In the genomic region with DNA sequence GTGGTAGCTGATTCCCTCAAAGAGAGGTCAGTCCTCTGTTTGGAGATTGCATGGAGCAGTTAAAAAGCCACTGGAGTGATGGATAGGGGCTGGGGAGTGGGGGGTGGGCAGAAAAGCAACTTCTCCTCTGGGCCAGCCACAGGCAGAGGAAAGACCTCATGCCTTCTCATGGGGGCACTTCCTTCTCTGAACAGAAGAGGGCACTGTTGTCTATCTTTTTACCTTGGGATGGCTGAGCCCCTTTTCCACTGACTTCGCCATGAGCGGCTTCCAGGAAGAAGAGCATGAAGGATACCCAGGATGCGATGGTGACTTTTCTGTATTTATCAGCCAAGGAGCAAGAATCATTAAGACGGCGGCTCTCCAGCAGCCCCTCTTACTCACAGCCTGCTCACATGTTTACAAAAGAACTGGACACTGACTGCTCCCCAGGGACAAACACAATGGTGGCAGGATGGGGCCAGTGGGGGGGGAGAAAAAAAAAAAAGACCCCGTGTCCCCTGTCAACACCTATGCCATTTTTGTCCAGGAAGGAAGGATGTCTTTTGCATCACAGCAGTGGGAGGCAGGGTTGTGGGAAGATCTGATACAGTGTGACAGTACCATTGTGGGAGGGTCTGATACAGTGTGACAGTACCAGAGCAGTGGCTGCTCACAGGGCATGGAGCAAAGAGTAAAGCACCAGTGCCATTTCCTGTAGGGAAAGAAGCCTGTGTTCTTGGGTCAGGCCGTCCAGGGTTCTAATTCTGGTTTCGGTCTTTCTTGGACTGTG, we compare ENCODE assay signal across 8 mouse cellular contexts. TPM values are rescaled to one million over a fixed set of nuclear protein-coding genes. Genes with fewer than 3 reads are reported as not detected.
A peak's percentile ranks its signal among the peaks of the same experiment; 100 is the strongest.
DNase-seq lines count a peak whose midpoint lies in the region; ATAC-seq and TF ChIP-seq lines count a peak whose summit lies in the region.

No protein-coding gene starts in this region.

- ATAC-seq in erythroblast, adult 5-6 weeks (replicated peaks; ENCODE audit: low FRiP score, poor library complexity, severe bottlenecking), result peak; percentile 75
- ATAC-seq in heart, embryonic 15.5 days (replicated peaks; ENCODE audit: insufficient number of reproducible peaks, insufficient read depth, low FRiP score, low read depth), result 0 out of 2 replicates have a peak, but pooled peaks have one; percentile 23
- no peak; the same call in 1 of the 2 replicates for ATAC-seq in liver, embryonic 15.5 days (ENCODE audit: insufficient read depth)
- peak; percentile 58; the same call in 1 of the 2 replicates for ATAC-seq in neural tube, embryonic 11.5 days (ENCODE audit: insufficient read depth, low FRiP score, low TSS enrichment)
- peak; percentile 28; the same call in 1 of the 2 replicates for ATAC-seq in stomach, postnatal 0 days (ENCODE audit: low FRiP score, low TSS enrichment)

- peak overlapping the region; percentile 63 for H3K4me2 ChIP-seq in CH12.LX (ENCODE audit: insufficient read depth, low read depth, poor library complexity, severe bottlenecking)
- peak overlapping the region; percentile 63 for H3K4me2 ChIP-seq in heart, embryonic 15.5 days
- peak overlapping the region; percentile 56 for H3K4me2 ChIP-seq in liver, embryonic 15.5 days
- peak overlapping the region; percentile 37 for H3K4me2 ChIP-seq in neural tube, embryonic 11.5 days (ENCODE audit: low read depth)
- peak overlapping the region; percentile 44 for H3K4me2 ChIP-seq in stomach, postnatal 0 days (replicated peaks; ENCODE audit: low read depth)

- peak; percentile 91 for DNase-seq in CH12.LX (ENCODE audit: extremely low read depth)
- peak; percentile 64 for DNase-seq in brain, embryonic 18.5 days (ENCODE audit: low read depth, low spot score)
- peak; percentile 85 for DNase-seq in kidney, postnatal 14 days
- peak; percentile 75 for DNase-seq in neural tube, embryonic 11.5 days (ENCODE audit: low spot score)
- DNase-seq in stomach, postnatal 0 days (ENCODE audit: low spot score), result peak; percentile 68

- no peaks in the 10 kb centered on the region for H3K27me3 ChIP-seq in CH12.LX (replicated peaks)
- H3K27me3 ChIP-seq in heart, embryonic 15.5 days, result no peaks in the 10 kb centered on the region
- H3K27me3 ChIP-seq in liver, embryonic 15.5 days, result peaks cover 16% of the 10 kb centered on the region
- no peaks in the 10 kb centered on the region for H3K27me3 ChIP-seq in neural tube, embryonic 11.5 days (ENCODE audit: control insufficient read depth, insufficient read depth, low read length)
- no peaks in the 10 kb centered on the region for H3K27me3 ChIP-seq in stomach, postnatal 0 days (ENCODE audit: control insufficient read depth, insufficient read depth, low read length)

- no peak for TF ChIP-seq POLR2A in CH12.LX (IDR thresholded peaks at IDR 0.05; ENCODE audit: low read depth, low read length)

- H3K27ac ChIP-seq in CH12.LX (ENCODE audit: insufficient read depth, low read depth), result peak overlapping the region; percentile 92
- H3K27ac ChIP-seq in heart, embryonic 15.5 days, result no peak overlapping the region
- H3K27ac ChIP-seq in liver, embryonic 15.5 days (replicated peaks), result no peak overlapping the region
- H3K27ac ChIP-seq in neural tube, embryonic 11.5 days (ENCODE audit: low read depth, low read length), result no peak overlapping the region
- no peak overlapping the region for H3K27ac ChIP-seq in stomach, postnatal 0 days (replicated peaks)

- H3K9ac ChIP-seq in CH12.LX (ENCODE audit: insufficient read depth, low read depth), result peak overlapping the region; percentile 13; the same call in 1 of the 2 replicates
- H3K9ac ChIP-seq in heart, embryonic 15.5 days, result peak overlapping the region; percentile 35; the same call in 1 of the 2 replicates
- no peak overlapping the region for H3K9ac ChIP-seq in liver, embryonic 15.5 days
- H3K9ac ChIP-seq in neural tube, embryonic 11.5 days (ENCODE audit: low read length), result peak overlapping the region; percentile 27; the same call in 1 of the 2 replicates
- no peak overlapping the region for H3K9ac ChIP-seq in stomach, postnatal 0 days (ENCODE audit: low read length)

- H3K36me3 ChIP-seq in CH12.LX (replicated peaks in 1 of 2; ENCODE audit: control insufficient read depth in 1 of 2, insufficient read depth in 1 of 2, low read length in 1 of 2), result no peaks in the 10 kb centered on the region
- no peaks in the 10 kb centered on the region for H3K36me3 ChIP-seq in heart, embryonic 15.5 days
- H3K36me3 ChIP-seq in liver, embryonic 15.5 days (replicated peaks), result no peaks in the 10 kb centered on the region
- H3K36me3 ChIP-seq in neural tube, embryonic 11.5 days (ENCODE audit: control insufficient read depth, insufficient read depth, low read length), result no peaks in the 10 kb centered on the region
- H3K36me3 ChIP-seq in stomach, postnatal 0 days (ENCODE audit: control insufficient read depth, insufficient read depth, low read length), result no peaks in the 10 kb centered on the region

- dilution Hi-C loops in CH12.LX (cut with MboI; ENCODE audit: extremely low pct_ligation_motif_present, extremely low pct_unique_long_range_greater_than_20kb, low sequenced_read_pairs), result no loop called here

- peaks cover 29 to 64% of the 10 kb centered on the region in 2 experiments for H3K4me1 ChIP-seq in CH12.LX (ENCODE audit: control insufficient read depth in 1 of 2, insufficient read depth in 2 of 2)
- peaks cover 14% of the 10 kb centered on the region for H3K4me1 ChIP-seq in heart, embryonic 15.5 days (replicated peaks)
- peaks cover 24% of the 10 kb centered on the region for H3K4me1 ChIP-seq in liver, embryonic 15.5 days (replicated peaks)
- peaks cover 4% of the 10 kb centered on the region for H3K4me1 ChIP-seq in neural tube, embryonic 11.5 days (ENCODE audit: control insufficient read depth, insufficient read depth, low read length)
- H3K4me1 ChIP-seq in stomach, postnatal 0 days (replicated peaks; ENCODE audit: control insufficient read depth, insufficient read depth), result no peaks in the 10 kb centered on the region

- no peaks in the 10 kb centered on the region for H3K9me3 ChIP-seq in CH12.LX (replicated peaks; ENCODE audit: low read length)
- H3K9me3 ChIP-seq in heart, embryonic 15.5 days (replicated peaks), result no peaks in the 10 kb centered on the region
- no peaks in the 10 kb centered on the region for H3K9me3 ChIP-seq in liver, embryonic 15.5 days (replicated peaks)
- H3K9me3 ChIP-seq in neural tube, embryonic 11.5 days (ENCODE audit: control insufficient read depth, low read length), result no peaks in the 10 kb centered on the region
- H3K9me3 ChIP-seq in stomach, postnatal 0 days (ENCODE audit: control insufficient read depth, low read length), result no peaks in the 10 kb centered on the region

- in situ Hi-C loops in CH12.LX (cut with MboI; ENCODE audit: low pct_ligation_motif_present, low pct_unique_long_range_greater_than_20kb, low sequenced_read_pairs), result loop anchor here (5.0 kb wide), 2 partner anchors 52 to 127 kb away; a partner anchor contains a TSS

- 9% methylated on average over 8 of the region's 8 CpGs for WGBS in heart, embryonic 15.5 days
- 7% methylated on average over 8 of the region's 8 CpGs for WGBS in liver, embryonic 15.5 days (ENCODE audit: insufficient replicate concordance)
- 13% methylated on average over 8 of the region's 8 CpGs for WGBS in neural tube, embryonic 11.5 days
- WGBS in stomach, postnatal 0 days, result 10% methylated on average over 8 of the region's 8 CpGs

- peak overlapping the region in 2 of 3 experiments; percentile 35 to 37 for H3K4me3 ChIP-seq in CH12.LX (replicated peaks in 1 of 3; ENCODE audit: low read depth in 2 of 3, low read length in 2 of 3, poor library complexity in 1 of 3)
- peak overlapping the region; percentile 32 for H3K4me3 ChIP-seq in heart, embryonic 15.5 days
- H3K4me3 ChIP-seq in liver, embryonic 15.5 days (replicated peaks), result peak overlapping the region; percentile 14
- H3K4me3 ChIP-seq in neural tube, embryonic 11.5 days (ENCODE audit: low read depth, low read length), result no peak overlapping the region
- peak overlapping the region; percentile 14; the same call in 1 of the 2 replicates for H3K4me3 ChIP-seq in stomach, postnatal 0 days (ENCODE audit: low read depth, low read length)

- TF ChIP-seq RAD21 in CH12.LX (IDR thresholded peaks at IDR 0.05; ENCODE audit: low read depth, low read length), result peak; percentile 97

- TF ChIP-seq EP300 in CH12.LX (IDR thresholded peaks at IDR 0.05; ENCODE audit: low read length), result no peak
- TF ChIP-seq EP300 in stomach, postnatal 0 days (optimal IDR thresholded peaks at IDR 0.05), result no peak

- TF ChIP-seq CTCF in CH12.LX (conservative IDR thresholded peaks at IDR 0.05 in 1 of 2, IDR thresholded peaks at IDR 0.05 in 1 of 2; ENCODE audit: low read depth in 2 of 2, low read length in 2 of 2), result peak; percentile 94 to 95
- TF ChIP-seq CTCF in stomach, postnatal 0 days (IDR thresholded peaks at IDR 0.05; ENCODE audit: low read depth), result peak; percentile 88

- peaks cover 4% of the 10 kb centered on the region for H3K79me2 ChIP-seq in CH12.LX (replicated peaks; ENCODE audit: control insufficient read depth, extremely low read depth, insufficient read depth, poor library complexity, severe bottlenecking)

RNA-seq across cellular contexts. Expression of a gene that starts 4.1 kb away (rescaled TPM):
- total RNA-seq in CH12.LX (2012; rRNA removed) (80.2 and 91.6 TPM in 2 replicates), CH12.LX (2014; rRNA removed) (75.9 and 87.8 TPM in 2 replicates)
- polyA plus RNA-seq in CH12.LX (2012; ENCODE audit: insufficient read length, low read depth), result 77.7 and 81.2 TPM in 2 replicates
- 1.5 and 1.9 TPM in 2 replicates for total RNA-seq in erythroblast, adult 5-6 weeks (2015; ENCODE audit: low replicate concordance)
- 4.3 and 4.5 TPM in 2 replicates for total RNA-seq in erythroblast, adult 5-6 weeks (2017; ENCODE audit: low replicate concordance)
- 17.4 and 27.6 TPM in 2 replicates for polyA plus RNA-seq in heart, embryonic 15.5 days (2015; fragmentation: Nextera tagmentation; extraction: Ambion mirVana)
- polyA plus RNA-seq in liver, embryonic 15.5 days (2015; fragmentation: Nextera tagmentation; extraction: Ambion mirVana), result 14.2 and 15.1 TPM in 2 replicates
- 26.1 and 28.0 TPM in 2 replicates for polyA plus RNA-seq in neural tube, embryonic 11.5 days (2014; fragmentation: Nextera tagmentation; extraction: Ambion mirVana)
- polyA plus RNA-seq in stomach, postnatal 0 days (2015; fragmentation: Nextera tagmentation; extraction: Ambion mirVana), result 23.5 and 25.7 TPM in 2 replicates

RNA-seq across cellular contexts. Expression of a gene that starts 25.2 kb away (rescaled TPM):
- total RNA-seq in CH12.LX (2012; rRNA removed), result 1.3 and 1.8 TPM in 2 replicates
- total RNA-seq in CH12.LX (2014; rRNA removed), result 0.51 and 0.70 TPM in 2 replicates
- polyA plus RNA-seq in CH12.LX (2012; ENCODE audit: insufficient read length, low read depth), result 6.4 and 12.8 TPM in 2 replicates
- total RNA-seq in erythroblast, adult 5-6 weeks (2015; ENCODE audit: low replicate concordance), result not detected in 2 replicates
- not detected in 2 replicates for total RNA-seq in erythroblast, adult 5-6 weeks (2017; ENCODE audit: low replicate concordance)
- polyA plus RNA-seq in heart, embryonic 15.5 days (2015; fragmentation: Nextera tagmentation; extraction: Ambion mirVana), result 0.66 TPM in 2 replicates
- 0.07 and 0.14 TPM in 2 replicates for polyA plus RNA-seq in liver, embryonic 15.5 days (2015; fragmentation: Nextera tagmentation; extraction: Ambion mirVana)
- 1.0 and 1.4 TPM in 2 replicates for polyA plus RNA-seq in neural tube, embryonic 11.5 days (2014; fragmentation: Nextera tagmentation; extraction: Ambion mirVana)
- 0.17 and 0.33 TPM in 2 replicates for polyA plus RNA-seq in stomach, postnatal 0 days (2015; fragmentation: Nextera tagmentation; extraction: Ambion mirVana)

RNA-seq across cellular contexts. Expression of a gene that starts 42.8 kb away (rescaled TPM):
- total RNA-seq in CH12.LX (2012; rRNA removed) (246 and 263 TPM in 2 replicates), CH12.LX (2014; rRNA removed) (245 and 277 TPM in 2 replicates)
- 196 and 213 TPM in 2 replicates for polyA plus RNA-seq in CH12.LX (2012; ENCODE audit: insufficient read length, low read depth)
- 29.0 and 34.4 TPM in 2 replicates for total RNA-seq in erythroblast, adult 5-6 weeks (2015; ENCODE audit: low replicate concordance)
- 16.2 and 28.4 TPM in 2 replicates for total RNA-seq in erythroblast, adult 5-6 weeks (2017; ENCODE audit: low replicate concordance)
- 49.5 and 76.6 TPM in 2 replicates for polyA plus RNA-seq in heart, embryonic 15.5 days (2015; fragmentation: Nextera tagmentation; extraction: Ambion mirVana)
- polyA plus RNA-seq in liver, embryonic 15.5 days (2015; fragmentation: Nextera tagmentation; extraction: Ambion mirVana), result 103 and 111 TPM in 2 replicates
- 330 and 394 TPM in 2 replicates for polyA plus RNA-seq in neural tube, embryonic 11.5 days (2014; fragmentation: Nextera tagmentation; extraction: Ambion mirVana)
- 70.3 and 70.6 TPM in 2 replicates for polyA plus RNA-seq in stomach, postnatal 0 days (2015; fragmentation: Nextera tagmentation; extraction: Ambion mirVana)

RNA-seq across cellular contexts. Expression of a gene that starts 48.4 kb away (rescaled TPM):
- total RNA-seq in CH12.LX (2012; rRNA removed) (59.9 and 70.0 TPM in 2 replicates), CH12.LX (2014; rRNA removed) (46.6 and 53.8 TPM in 2 replicates)
- 57.9 and 60.0 TPM in 2 replicates for polyA plus RNA-seq in CH12.LX (2012; ENCODE audit: insufficient read length, low read depth)
- 10.2 and 18.2 TPM in 2 replicates for total RNA-seq in erythroblast, adult 5-6 weeks (2015; ENCODE audit: low replicate concordance)
- total RNA-seq in erythroblast, adult 5-6 weeks (2017; ENCODE audit: low replicate concordance), result 7.3 and 11.2 TPM in 2 replicates
- 59.8 and 70.3 TPM in 2 replicates for polyA plus RNA-seq in heart, embryonic 15.5 days (2015; fragmentation: Nextera tagmentation; extraction: Ambion mirVana)
- 18.8 and 19.2 TPM in 2 replicates for polyA plus RNA-seq in liver, embryonic 15.5 days (2015; fragmentation: Nextera tagmentation; extraction: Ambion mirVana)
- 112 and 115 TPM in 2 replicates for polyA plus RNA-seq in neural tube, embryonic 11.5 days (2014; fragmentation: Nextera tagmentation; extraction: Ambion mirVana)
- 59.0 and 63.1 TPM in 2 replicates for polyA plus RNA-seq in stomach, postnatal 0 days (2015; fragmentation: Nextera tagmentation; extraction: Ambion mirVana)

RNA-seq across cellular contexts. Expression of a gene that starts 49.4 kb away (rescaled TPM):
- total RNA-seq in CH12.LX (2012; rRNA removed) (249 and 250 TPM in 2 replicates), CH12.LX (2014; rRNA removed) (123 and 141 TPM in 2 replicates)
- polyA plus RNA-seq in CH12.LX (2012; ENCODE audit: insufficient read length, low read depth), result 455 and 516 TPM in 2 replicates
- 31.8 and 31.9 TPM in 2 replicates for total RNA-seq in erythroblast, adult 5-6 weeks (2015; ENCODE audit: low replicate concordance)
- 25.8 and 50.7 TPM in 2 replicates for total RNA-seq in erythroblast, adult 5-6 weeks (2017; ENCODE audit: low replicate concordance)
- polyA plus RNA-seq in heart, embryonic 15.5 days (2015; fragmentation: Nextera tagmentation; extraction: Ambion mirVana), result 184 and 206 TPM in 2 replicates
- 61.0 and 66.8 TPM in 2 replicates for polyA plus RNA-seq in liver, embryonic 15.5 days (2015; fragmentation: Nextera tagmentation; extraction: Ambion mirVana)
- 77.0 and 81.1 TPM in 2 replicates for polyA plus RNA-seq in neural tube, embryonic 11.5 days (2014; fragmentation: Nextera tagmentation; extraction: Ambion mirVana)
- polyA plus RNA-seq in stomach, postnatal 0 days (2015; fragmentation: Nextera tagmentation; extraction: Ambion mirVana), result 91.9 and 96.1 TPM in 2 replicates

Comparison
In these comparisons a context has a peak if more than half of its experiments do, and no peak if none do; other contexts are left out.
1. H3K9ac ChIP-seq: peak in CH12.LX (single experiment), heart, embryonic 15.5 days (single experiment) and neural tube, embryonic 11.5 days (single experiment); none in liver, embryonic 15.5 days (single experiment) and stomach, postnatal 0 days (single experiment).
2. Peak in every context shown above with its lines, with median percentiles within 50 percentile points of each other: DNase-seq and H3K4me2 ChIP-seq.